Mouse (Mus musculus) spleen, adult 2 months (tissue): Measurements from ENCODE around the gene Olfr1040. TPM values are rescaled to one million over a fixed set of nuclear protein-coding genes. Genes with fewer than 3 reads are reported as not detected.

ENCODE experiments used
- DNase-seq, 2 experiments: peaks; one replicate each; pipeline versions ENCODE4 v3.0.0 to v3.0.0-alpha.2; 2012 to 2021; ENCODE audit warnings: low spot score in 2 of 2, low read depth in 1 of 2
- H3K27ac ChIP-seq: fragments of 200-500 bp; 2 replicates; pipeline ENCODE4 v1.5.1; 2012; ENCODE audit warnings: low read length, inconsistent platforms; ENCODE audit not compliant: insufficient read depth
- H3K27me3 ChIP-seq: fragments of 200-500 bp; 2 replicates; pipeline ENCODE4 v1.6.1; 2012; ENCODE audit warnings: mild to moderate bottlenecking, moderate library complexity, low read length, inconsistent platforms; ENCODE audit not compliant: control insufficient read depth, insufficient read depth
- H3K36me3 ChIP-seq: fragments of 200-500 bp; 2 replicates; pipeline ENCODE4 v1.6.1; 2012; ENCODE audit warnings: mild to moderate bottlenecking, low read length, inconsistent platforms; ENCODE audit not compliant: control insufficient read depth, insufficient read depth
- H3K4me1 ChIP-seq: fragments of 200-500 bp; 2 replicates; pipeline ENCODE4 v1.6.1; 2011; ENCODE audit warnings: inconsistent platforms; ENCODE audit not compliant: control insufficient read depth, insufficient read depth, insufficient read length
- H3K4me3 ChIP-seq: fragments of 200-500 bp; 2 replicates; pipeline ENCODE4 v1.5.1; 2011; ENCODE audit warnings: mild to moderate bottlenecking, inconsistent platforms; ENCODE audit not compliant: insufficient read depth, insufficient read length; ENCODE audit errors: extremely low read depth
- CTCF ChIP-seq: fragments of 200-500 bp; IDR thresholded peaks from 2 replicates; pipeline ENCODE4 v1.5.1; 2011; ENCODE audit warnings: mild to moderate bottlenecking, inconsistent platforms; ENCODE audit not compliant: insufficient read depth, insufficient read length, insufficient replicate concordance; ENCODE audit errors: extremely low read depth
- POLR2A ChIP-seq: fragments of 200-500 bp; IDR thresholded peaks from 2 replicates; pipeline ENCODE4 v1.6.1; 2011; ENCODE audit warnings: low read depth, low read length, inconsistent platforms
- WGBS: fragments of 180-500 bp; shearing (Covaris S2); methylation state at CpG from one replicate; pipeline ENCODE4 v1.1.7; 2018; 5-methylcytosine and 5-hydroxymethylcytosine counted together
- polyA plus RNA-seq: library from polyadenylated mRNA; depleted of rRNA; stranded (reverse); fragments of >200 nt; gene quantifications from 2 replicates; pipeline ENCODE4 v1.2.3, GENCODE M21; 2012; rRNA removed

Gene Olfr1040
- polyA plus RNA-seq, 1 experiment: not detected

DNA sequence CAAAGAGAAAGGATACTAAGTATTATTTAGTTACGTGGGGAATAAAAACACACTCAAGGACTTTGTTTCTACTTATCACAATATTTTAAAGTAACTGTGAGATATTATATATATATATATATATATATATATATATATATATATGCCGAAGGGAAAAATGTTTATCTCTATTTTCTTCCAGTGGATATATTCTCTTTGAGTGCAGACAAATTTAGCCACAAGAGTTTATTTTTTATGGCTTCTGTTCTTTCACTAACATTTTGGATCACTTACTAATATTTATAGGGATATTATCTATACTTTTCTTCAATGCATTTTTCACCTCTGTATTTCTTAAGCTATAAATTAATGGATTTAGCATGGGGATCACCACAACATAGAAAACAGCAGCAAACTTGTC lies 15.2 kb upstream of the Olfr1040 start, which contains the start of gene Olfr1042:
Gene Olfr1042, minus strand, starts transcription at position 101 of the 400 bp plus-strand sequence.
- H3K4me3 ChIP-seq: no peak within 1 kb of the TSS
- 87% methylated on average over 2 of the region's 2 CpGs for WGBS

DNA sequence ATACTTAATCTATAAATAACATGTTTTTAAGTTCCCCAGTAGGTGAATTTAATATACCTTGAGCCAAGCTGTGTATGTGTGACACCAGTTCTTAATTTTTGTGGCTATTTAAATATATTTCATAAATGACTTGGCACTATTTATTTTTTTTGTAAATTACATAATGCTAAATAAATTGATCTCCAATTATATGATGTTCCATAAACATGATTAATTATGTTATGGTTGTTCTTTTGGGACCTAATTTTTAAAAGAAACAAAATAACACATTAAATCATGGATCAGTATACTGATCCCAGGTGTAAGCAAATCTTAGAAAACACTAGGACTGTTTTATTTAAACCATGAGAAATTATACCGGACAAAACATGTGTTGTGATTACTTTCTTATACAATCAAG lies 10.7 kb downstream of the Olfr1040 start, which contains the start of gene Olfr1039:
Gene Olfr1039, minus strand, starts transcription at position 101 of the 400 bp plus-strand sequence.
- Histone ChIP-seq H3K27ac (no peak within 1 kb of the TSS), H3K27me3 (no peaks in the 10 kb centered on the region)
- 92% methylated on average over 1 of the region's 1 CpGs for WGBS

More for the DNA sequence above, 15.2 kb upstream of the Olfr1040 start, which contains the start of gene Olfr1042:
- no peak within 1 kb of the TSS for H3K27ac ChIP-seq
- H3K27me3 ChIP-seq: no peaks in the 10 kb centered on the region
- H3K4me1 ChIP-seq: no peaks in the 10 kb centered on the region
- TF ChIP-seq POLR2A (no peak), CTCF (no peak)
- DNase-seq: no peak
- no peaks in the 10 kb centered on the region for H3K36me3 ChIP-seq

More for the DNA sequence above, 10.7 kb downstream of the Olfr1040 start, which contains the start of gene Olfr1039:
- H3K4me3 ChIP-seq: no peak within 1 kb of the TSS; the same call in 1 of the 2 replicates
- no peak for TF ChIP-seq POLR2A
- no peak for TF ChIP-seq CTCF
- H3K4me1 ChIP-seq: no peaks in the 10 kb centered on the region
- no peaks in the 10 kb centered on the region for H3K36me3 ChIP-seq
- no peak for DNase-seq

Other genes starting within 250 kb of the Olfr1040 start
- not detected in 2 replicates for gene Olfr1024, start 241.7 kb downstream of the Olfr1040 start, polyA plus RNA-seq
- gene Olfr1025-ps1, start 231.5 kb downstream of the Olfr1040 start, polyA plus RNA-seq: not detected in 2 replicates
- gene Olfr1026, start 225.2 kb downstream of the Olfr1040 start, polyA plus RNA-seq: not detected in 2 replicates
- not detected in 2 replicates for gene Olfr1028, start 196.3 kb downstream of the Olfr1040 start, polyA plus RNA-seq
- not detected in 2 replicates for gene Olfr1029, start 172.8 kb downstream of the Olfr1040 start, polyA plus RNA-seq
- not detected in 2 replicates for gene Olfr1030, start 167.5 kb downstream of the Olfr1040 start, polyA plus RNA-seq
- gene Olfr1031, start 156.4 kb downstream of the Olfr1040 start, polyA plus RNA-seq: not detected in 2 replicates
- not detected in 2 replicates for gene Olfr1032, start 141.2 kb downstream of the Olfr1040 start, polyA plus RNA-seq
- gene Olfr1033, start 126.1 kb downstream of the Olfr1040 start, polyA plus RNA-seq: 0.28 and 0.30 TPM in 2 replicates
- gene Olfr1034, start 100.9 kb downstream of the Olfr1040 start, polyA plus RNA-seq: 0.06 and 0.11 TPM in 2 replicates
- not detected in 2 replicates for gene Olfr1036, start 72.7 kb downstream of the Olfr1040 start, polyA plus RNA-seq
- not detected in 2 replicates for gene Olfr1037, start 59.3 kb downstream of the Olfr1040 start, polyA plus RNA-seq
- not detected in 2 replicates for gene Olfr1039, start 10.8 kb downstream of the Olfr1040 start, polyA plus RNA-seq
- gene Olfr1042, start 15.1 kb upstream of the Olfr1040 start, polyA plus RNA-seq: not detected in 2 replicates
- gene Olfr1043, start 20.8 kb upstream of the Olfr1040 start, polyA plus RNA-seq: not detected in 2 replicates
- gene Olfr1044, start 31.1 kb upstream of the Olfr1040 start, polyA plus RNA-seq: not detected in 2 replicates
- not detected in 2 replicates for gene Olfr52, start 39.0 kb upstream of the Olfr1040 start, polyA plus RNA-seq
- not detected in 2 replicates for gene Olfr1045, start 56.3 kb upstream of the Olfr1040 start, polyA plus RNA-seq
- not detected in 2 replicates for gene Olfr1046, start 72.6 kb upstream of the Olfr1040 start, polyA plus RNA-seq
- not detected in 2 replicates for gene Olfr1047, start 84.7 kb upstream of the Olfr1040 start, polyA plus RNA-seq
- gene Olfr1048, start 93.6 kb upstream of the Olfr1040 start, polyA plus RNA-seq: not detected in 2 replicates
- gene Olfr1049, start 111.6 kb upstream of the Olfr1040 start, polyA plus RNA-seq: not detected in 2 replicates
- not detected in 2 replicates for gene Olfr1051, start 132.4 kb upstream of the Olfr1040 start, polyA plus RNA-seq
- not detected in 2 replicates for gene Olfr1052, start 145.7 kb upstream of the Olfr1040 start, polyA plus RNA-seq
- not detected in 2 replicates for gene Olfr1053, start 168.6 kb upstream of the Olfr1040 start, polyA plus RNA-seq
- gene Olfr1054, start 188.7 kb upstream of the Olfr1040 start, polyA plus RNA-seq: not detected in 2 replicates
- gene Olfr1055, start 203.6 kb upstream of the Olfr1040 start, polyA plus RNA-seq: not detected in 2 replicates
- gene Olfr1056, start 215.7 kb upstream of the Olfr1040 start, polyA plus RNA-seq: not detected in 2 replicates
- gene Olfr1057, start 231.7 kb upstream of the Olfr1040 start, polyA plus RNA-seq: not detected in 2 replicates
- gene Olfr1058, start 241.8 kb upstream of the Olfr1040 start, polyA plus RNA-seq: not detected in 2 replicates